Mouse (Mus musculus) midbrain, embryonic 11.5 days (tissue): Measurements from ENCODE around the gene Ncam2. TPM values are rescaled to one million over a fixed set of nuclear protein-coding genes. Genes with fewer than 3 reads are reported as not detected.

Experiments
- ATAC-seq: fragments of 200-750 bp; cut with Nextera tagmentation; 2 replicates; pipeline ENCODE4 v1.8.0; 2017; ENCODE audit warnings: moderate TSS enrichment, moderate library complexity; ENCODE audit not compliant: low FRiP score
- DNase-seq: peaks from one replicate; pipeline ENCODE4 v3.0.0; 2015; ENCODE audit warnings: low spot score; ENCODE audit errors: missing footprints
- H3K27ac ChIP-seq: fragments of 300-500 bp; sonication (generic); 2 replicates; pipeline ENCODE4 v1.5.1; 2014; ENCODE audit warnings: low read depth, low read length
- H3K27me3 ChIP-seq: fragments of 300-500 bp; sonication (generic); 2 replicates; pipeline ENCODE4 v1.6.1; 2014; ENCODE audit warnings: mild to moderate bottlenecking, low read length, moderate library complexity, mixed read lengths; ENCODE audit not compliant: control insufficient read depth, insufficient read depth
- H3K36me3 ChIP-seq: fragments of 300-500 bp; sonication (generic); 2 replicates; pipeline ENCODE4 v1.6.1; 2014; ENCODE audit warnings: mild to moderate bottlenecking, low read length, moderate library complexity, mixed read lengths; ENCODE audit not compliant: control insufficient read depth, insufficient read depth
- H3K4me1 ChIP-seq: fragments of 300-500 bp; sonication (generic); 2 replicates; pipeline ENCODE4 v1.6.1; 2014; ENCODE audit warnings: low read length; ENCODE audit not compliant: control insufficient read depth, insufficient read depth
- H3K4me2 ChIP-seq: fragments of 300-500 bp; sonication (generic); 2 replicates; pipeline ENCODE4 v1.6.1; 2014; ENCODE audit warnings: mild to moderate bottlenecking, moderate library complexity
- H3K4me3 ChIP-seq: fragments of 300-500 bp; sonication (generic); 2 replicates; pipeline ENCODE4 v1.5.1; 2014; ENCODE audit warnings: low read depth, low read length
- H3K9ac ChIP-seq: fragments of 300-500 bp; sonication (generic); 2 replicates; pipeline ENCODE4 v1.6.1; 2014; ENCODE audit warnings: low read length
- H3K9me3 ChIP-seq: fragments of 300-500 bp; sonication (generic); 2 replicates; pipeline ENCODE4 v1.6.1; 2016; ENCODE audit warnings: low read length; ENCODE audit not compliant: control insufficient read depth
- WGBS: fragments of 180-500 bp; shearing (Covaris S2); extraction: QIAGEN DNeasy Blood & Tissue Kit; methylation state at CpG from one replicate; pipeline ENCODE4 v1.1.7; 2014; 5-methylcytosine and 5-hydroxymethylcytosine counted together
- polyA plus RNA-seq: library from polyadenylated mRNA; unstranded; fragments of >200 nt; fragmentation: Nextera tagmentation; extraction: Ambion mirVana; gene quantifications from 2 replicates; pipeline ENCODE4 v1.2.1, GENCODE M21; 2014

Ncam2 gene
- polyA plus RNA-seq, 1 experiment from 2014 or later: 3.5 TPM

GRCm38 (mm10) chr16:81201992-81202391 lies 1.5 kb downstream of the Ncam2 start:
- H3K27ac ChIP-seq: no peak overlapping the region; the same call in 1 of the 2 replicates
- no peaks in the 10 kb centered on the region for H3K36me3 ChIP-seq
- peak overlapping the region; percentile 74 for H3K4me2 ChIP-seq
- no peaks in the 10 kb centered on the region for H3K4me1 ChIP-seq
- DNase-seq (peak; percentile 92), ATAC-seq (no peak)
- peak overlapping the region; percentile 7; the same call in 1 of the 2 replicates for H3K4me3 ChIP-seq
- H3K27me3 ChIP-seq: no peaks in the 10 kb centered on the region
- no peaks in the 10 kb centered on the region for H3K9me3 ChIP-seq
- no peak overlapping the region for H3K9ac ChIP-seq
- WGBS: 7% methylated on average over 4 of the region's 4 CpGs

- Histone ChIP-seq H3K4me3 (peak overlapping the region; percentile 7; the same call in 1 of the 2 replicates), H3K9ac (peak overlapping the region; percentile 20), H3K27me3 (no peaks in the 10 kb centered on the region), H3K4me1 (no peaks in the 10 kb centered on the region), H3K9me3 (no peaks in the 10 kb centered on the region), H3K36me3 (no peaks in the 10 kb centered on the region), H3K4me2 (peak overlapping the region; percentile 30; the same call in 1 of the 2 replicates), H3K27ac (peak overlapping the region; percentile 35; the same call in 1 of the 2 replicates)
- DNase-seq: no peak
- no peak for ATAC-seq
- 73% methylated on average over 8 of the region's 8 CpGs for WGBS
Observed at GRCm38 (mm10) chr16:81202721-81203161, 2.2 kb downstream of the Ncam2 start.

GRCm38 (mm10) chr16:81204405-81205034 lies 4.0 kb downstream of the Ncam2 start:
- DNase-seq: no peak
- no peak overlapping the region for H3K9ac ChIP-seq
- H3K36me3 ChIP-seq: no peaks in the 10 kb centered on the region
- H3K4me3 ChIP-seq: no peak overlapping the region
- no peak for ATAC-seq
- H3K27ac ChIP-seq: no peak overlapping the region
- no peak overlapping the region for H3K4me2 ChIP-seq
- H3K4me1 ChIP-seq: no peaks in the 10 kb centered on the region
- H3K27me3 ChIP-seq: no peaks in the 10 kb centered on the region
- no peaks in the 10 kb centered on the region for H3K9me3 ChIP-seq
- WGBS: 77% methylated on average over 12 of the region's 12 CpGs

GRCm38 (mm10) chr16:81221176-81221575 lies 20.7 kb downstream of the Ncam2 start:
- Histone ChIP-seq H3K4me3 (no peak overlapping the region), H3K27me3 (no peaks in the 10 kb centered on the region), H3K4me1 (peaks cover 6% of the 10 kb centered on the region; the same call in 1 of the 2 replicates), H3K9me3 (no peaks in the 10 kb centered on the region), H3K4me2 (no peak overlapping the region), H3K36me3 (no peaks in the 10 kb centered on the region), H3K9ac (no peak overlapping the region), H3K27ac (no peak overlapping the region)
- DNase-seq (no peak), ATAC-seq (no peak)
- WGBS: 67% methylated on average over 3 of the region's 3 CpGs

GRCm38 (mm10) chr16:81223841-81224240 lies 23.3 kb downstream of the Ncam2 start:
- H3K4me2 ChIP-seq: no peak overlapping the region
- peak; percentile 71 for ATAC-seq
- DNase-seq: no peak
- peaks cover 6% of the 10 kb centered on the region; the same call in 1 of the 2 replicates for H3K4me1 ChIP-seq
- H3K4me3 ChIP-seq: no peak overlapping the region
- H3K27ac ChIP-seq: no peak overlapping the region
- H3K9ac ChIP-seq: no peak overlapping the region
- no peaks in the 10 kb centered on the region for H3K27me3 ChIP-seq
- no peaks in the 10 kb centered on the region for H3K9me3 ChIP-seq
- WGBS: 24% methylated on average over 1 of the region's 1 CpGs
- H3K36me3 ChIP-seq: no peaks in the 10 kb centered on the region

GRCm38 (mm10) chr16:81224253-81224652 lies 23.8 kb downstream of the Ncam2 start:
- Histone ChIP-seq H3K9me3 (no peaks in the 10 kb centered on the region), H3K4me2 (no peak overlapping the region), H3K9ac (no peak overlapping the region), H3K4me1 (peaks cover 6% of the 10 kb centered on the region; the same call in 1 of the 2 replicates), H3K36me3 (no peaks in the 10 kb centered on the region), H3K4me3 (no peak overlapping the region), H3K27me3 (no peaks in the 10 kb centered on the region), H3K27ac (no peak overlapping the region)
- DNase-seq (no peak), ATAC-seq (0 out of 2 replicates have a peak, but pooled peaks have one; percentile 51)

GRCm38 (mm10) chr16:81254875-81255274 lies 54.4 kb downstream of the Ncam2 start:
- Histone ChIP-seq H3K9me3 (no peaks in the 10 kb centered on the region), H3K36me3 (no peaks in the 10 kb centered on the region), H3K27me3 (no peaks in the 10 kb centered on the region), H3K27ac (no peak overlapping the region), H3K9ac (no peak overlapping the region), H3K4me2 (no peak overlapping the region), H3K4me1 (no peaks in the 10 kb centered on the region), H3K4me3 (no peak overlapping the region)
- ATAC-seq (no peak), DNase-seq (no peak)

GRCm38 (mm10) chr16:81260429-81260828 lies 59.9 kb downstream of the Ncam2 start:
- WGBS: 93% methylated on average over 2 of the region's 2 CpGs
- no peaks in the 10 kb centered on the region for H3K36me3 ChIP-seq

GRCm38 (mm10) chr16:81273597-81274360 lies 73.3 kb downstream of the Ncam2 start:
- Histone ChIP-seq H3K36me3 (no peaks in the 10 kb centered on the region), H3K27me3 (no peaks in the 10 kb centered on the region), H3K4me3 (no peak overlapping the region), H3K27ac (no peak overlapping the region), H3K4me1 (no peaks in the 10 kb centered on the region), H3K9me3 (no peaks in the 10 kb centered on the region), H3K4me2 (no peak overlapping the region), H3K9ac (no peak overlapping the region)
- DNase-seq (no peak), ATAC-seq (0 out of 2 replicates have a peak, but pooled peaks have one; percentile 31)
- 75% methylated on average over 2 of the region's 2 CpGs for WGBS

More at GRCm38 (mm10) chr16:81260429-81260828, 59.9 kb downstream of the Ncam2 start:
- H3K4me2 ChIP-seq: no peak overlapping the region
- H3K4me1 ChIP-seq: no peaks in the 10 kb centered on the region
- DNase-seq: no peak
- no peak overlapping the region for H3K9ac ChIP-seq
- H3K27ac ChIP-seq: no peak overlapping the region
- no peak for ATAC-seq
- H3K4me3 ChIP-seq: no peak overlapping the region
- no peaks in the 10 kb centered on the region for H3K27me3 ChIP-seq
- no peaks in the 10 kb centered on the region for H3K9me3 ChIP-seq
